Mouse (Mus musculus) A20 (cell line): ENCODE data around the gene Drg2.

Experiments
- DNase-seq: peaks from one replicate; pipeline ENCODE4 v3.0.0-alpha.2; 2011; ENCODE audit warnings: low read depth, low spot score

Drg2 gene

GRCm38 (mm10) chr11:60469039-60469438, 14.6 kb downstream of the Drg2 start, which contains the start of gene Myo15:
Myo15 (plus strand) TSS chr11:60469339.
- no peak for DNase-seq

- DNase-seq: no peak
Measured at GRCm38 (mm10) chr11:60470743-60471142, 16.4 kb downstream of the Drg2 start.

- DNase-seq: no peak
Measured at GRCm38 (mm10) chr11:60474534-60474933, 20.1 kb downstream of the Drg2 start.

GRCm38 (mm10) chr11:60475668-60476362, 21.4 kb downstream of the Drg2 start:
- DNase-seq: no peak

- DNase-seq: no peak
Measured at GRCm38 (mm10) chr11:60478121-60478520, 23.7 kb downstream of the Drg2 start.

GRCm38 (mm10) chr11:60486267-60486666, 31.9 kb downstream of the Drg2 start:
- no peak for DNase-seq

- DNase-seq: no peak
Measured at GRCm38 (mm10) chr11:60492726-60493125, 38.3 kb downstream of the Drg2 start.

GRCm38 (mm10) chr11:60495692-60496091, 41.3 kb downstream of the Drg2 start:
- no peak for DNase-seq

- DNase-seq: no peak
Measured at GRCm38 (mm10) chr11:60507281-60507680, 52.9 kb downstream of the Drg2 start.

- DNase-seq: no peak
Measured at GRCm38 (mm10) chr11:60508950-60509349, 54.6 kb downstream of the Drg2 start.

GRCm38 (mm10) chr11:60509500-60509899, 55.1 kb downstream of the Drg2 start:
- no peak for DNase-seq

- no peak for DNase-seq
Measured at GRCm38 (mm10) chr11:60511893-60512292, 57.5 kb downstream of the Drg2 start.

GRCm38 (mm10) chr11:60512520-60512919, 58.1 kb downstream of the Drg2 start:
- peak; percentile 42 for DNase-seq

GRCm38 (mm10) chr11:60514941-60515340, 60.5 kb downstream of the Drg2 start:
- DNase-seq: no peak

- DNase-seq: no peak
Measured at GRCm38 (mm10) chr11:60518305-60518704, 63.9 kb downstream of the Drg2 start.
